Mouse (Mus musculus) MEL (cell line): ENCODE measurements at regions not wholly inside any gene's neighbourhood (a gene's known extent, or its start where the extent isn't known, plus 50 kb on each side); places are given as distances from the start of the nearest gene placed in this dataset.

Experiments
- CHD1 ChIP-seq: IDR thresholded peaks from 2 replicates; pipeline ENCODE4 v1.6.1; 2012; ENCODE audit warnings: low read depth, mild to moderate bottlenecking, inconsistent platforms, low read length, improper control_type of control experiment
- CTCF ChIP-seq, 3 experiments: IDR thresholded peaks in 2 of 3; conservative IDR thresholded peaks in 1 of 3; 2 replicates each; pipeline ENCODE4 v1.5.1; 2011 to 2012; ENCODE audit warnings: low read length in 3 of 3, low read depth in 2 of 3, mild to moderate bottlenecking in 2 of 3, improper control_type of control experiment in 1 of 3, inconsistent platforms in 1 of 3, mixed read lengths in 1 of 3, moderate library complexity in 1 of 3; ENCODE audit not compliant: control insufficient read depth in 1 of 3, insufficient read depth in 1 of 3, poor library complexity in 1 of 3, severe bottlenecking in 1 of 3
- EP300 ChIP-seq, 2 experiments: IDR thresholded peaks; 2 replicates each; pipeline ENCODE4 v1.6.1; 2011; ENCODE audit warnings: improper control_type of control experiment in 2 of 2, low read length in 2 of 2, low read depth in 1 of 2, mild to moderate bottlenecking in 1 of 2
- JUND ChIP-seq: IDR thresholded peaks from 2 replicates; pipeline ENCODE4 v1.6.1; 2011; ENCODE audit warnings: low read depth, mild to moderate bottlenecking, improper control_type of control experiment, low read length
- KAT2A ChIP-seq: conservative IDR thresholded peaks from 2 replicates; pipeline ENCODE4 v1.6.1; 2012; ENCODE audit warnings: low read depth, low read length, improper control_type of control experiment, inconsistent platforms
- MAX ChIP-seq: IDR thresholded peaks from 2 replicates; pipeline ENCODE4 v1.6.1; 2011; ENCODE audit warnings: low read length, improper control_type of control experiment
- MYB ChIP-seq: IDR thresholded peaks from 2 replicates; pipeline ENCODE4 v1.6.1; 2011; ENCODE audit warnings: mild to moderate bottlenecking, low read depth, low read length, improper control_type of control experiment
- MYC ChIP-seq: IDR thresholded peaks from 2 replicates; pipeline ENCODE4 v1.6.1; 2011; ENCODE audit warnings: low read depth, mild to moderate bottlenecking, low read length, improper control_type of control experiment, moderate library complexity
- POLR2A ChIP-seq, 2 experiments: IDR thresholded peaks; 2 replicates each; pipeline ENCODE4 v1.6.1; 2011 to 2012; ENCODE audit warnings: low read length in 2 of 2, mild to moderate bottlenecking in 2 of 2, control low read depth in 1 of 2, improper control_type of control experiment in 1 of 2, low read depth in 1 of 2, moderate library complexity in 1 of 2; ENCODE audit not compliant: control insufficient read depth in 1 of 2, insufficient read depth in 1 of 2, poor library complexity in 1 of 2
- POLR2AphosphoS5 ChIP-seq: IDR thresholded peaks from 2 replicates; pipeline ENCODE4 v1.6.1; 2012; ENCODE audit warnings: low read depth, borderline replicate concordance, mild to moderate bottlenecking, inconsistent platforms, low read length, moderate library complexity, mixed read lengths
- ZC3H11A ChIP-seq: IDR thresholded peaks from 2 replicates; pipeline ENCODE4 v1.6.1; 2012; ENCODE audit warnings: low read depth, mild to moderate bottlenecking, inconsistent platforms, low read length, improper control_type of control experiment

DNA sequence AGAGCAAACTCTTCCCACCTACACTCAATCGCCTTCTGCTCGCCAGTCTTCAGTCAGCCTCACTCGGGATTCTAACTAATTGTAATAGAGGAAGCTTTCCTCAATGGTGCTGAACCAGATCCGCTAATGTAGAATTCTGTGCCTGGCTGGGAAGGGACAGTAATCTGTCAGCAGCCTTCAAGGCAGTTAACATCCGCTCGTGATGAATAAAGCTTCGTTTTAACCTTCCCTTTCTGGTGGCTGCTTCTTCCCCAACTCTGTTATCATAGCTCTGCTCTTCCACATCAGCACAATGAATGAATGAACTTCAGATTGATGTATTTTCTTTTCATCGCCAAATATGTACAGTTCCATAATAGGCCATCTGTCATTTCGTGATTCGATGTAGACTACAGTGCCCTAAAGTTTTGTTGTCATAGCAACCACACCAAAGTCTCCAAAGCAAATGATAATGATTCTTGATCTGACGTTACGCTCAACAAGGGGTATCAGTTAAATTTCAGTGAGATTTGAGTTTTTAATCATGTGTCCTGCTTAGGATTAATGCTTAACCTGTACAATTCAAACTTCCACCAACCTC is 259.0 kb downstream of the Car8 start:
- no peak for TF ChIP-seq ZC3H11A
- no peak for TF ChIP-seq CTCF (IDR thresholded peaks at IDR 0.05 in 2 of 3, conservative IDR thresholded peaks at IDR 0.05 in 1 of 3; ENCODE audit: control insufficient read depth in 1 of 3, insufficient read depth in 1 of 3, low read depth in 2 of 3, low read length in 3 of 3, poor library complexity in 1 of 3, severe bottlenecking in 1 of 3)
- no peak for TF ChIP-seq KAT2A
- no peak for TF ChIP-seq JUND
- TF ChIP-seq POLR2A (IDR thresholded peaks at IDR 0.05; ENCODE audit: control insufficient read depth in 1 of 2, insufficient read depth in 1 of 2, low read depth in 1 of 2, low read length in 2 of 2, poor library complexity in 1 of 2), result no peak
- TF ChIP-seq CHD1, result no peak
- TF ChIP-seq MYC, result no peak
- no peak for TF ChIP-seq EP300 (IDR thresholded peaks at IDR 0.05; ENCODE audit: low read depth in 1 of 2, low read length in 2 of 2)
- no peak for TF ChIP-seq MYB
- TF ChIP-seq MAX, result no peak
- TF ChIP-seq POLR2AphosphoS5, result no peak
